Mouse (Mus musculus) liver, embryonic 11.5 days (tissue): ENCODE data around the gene Pus1. TPM values are rescaled to one million over a fixed set of nuclear protein-coding genes. Genes with fewer than 3 reads are reported as not detected.

Experiments
- ATAC-seq: fragments of 200-750 bp; cut with Nextera tagmentation; replicated peaks from 2 replicates; pipeline ENCODE4 v1.8.0; 2017; ENCODE audit warnings: moderate number of reproducible peaks, mild to moderate bottlenecking, moderate TSS enrichment, moderate library complexity; ENCODE audit not compliant: low FRiP score
- DNase-seq: peaks from one replicate; pipeline ENCODE4 v3.0.0-alpha.2; 2017; ENCODE audit warnings: low spot score
- H3K27ac ChIP-seq: fragments of 300-500 bp; sonication (generic); 2 replicates; pipeline ENCODE4 v1.5.1; 2014; ENCODE audit warnings: mild to moderate bottlenecking, low read depth, low read length, control low read depth
- H3K27me3 ChIP-seq: fragments of 300-500 bp; sonication (generic); replicated peaks from 2 replicates; pipeline ENCODE4 v1.6.1; 2014; ENCODE audit warnings: low read length, mixed read lengths; ENCODE audit not compliant: control insufficient read depth, insufficient read depth
- H3K36me3 ChIP-seq: fragments of 300-500 bp; sonication (generic); 2 replicates; pipeline ENCODE4 v1.6.1; 2014; ENCODE audit warnings: mild to moderate bottlenecking, low read length, moderate library complexity, mixed read lengths; ENCODE audit not compliant: control insufficient read depth, insufficient read depth
- H3K4me1 ChIP-seq: fragments of 300-500 bp; sonication (generic); replicated peaks from 2 replicates; pipeline ENCODE4 v1.6.1; 2014; ENCODE audit warnings: low read length, mixed read lengths; ENCODE audit not compliant: control insufficient read depth, insufficient read depth
- H3K4me2 ChIP-seq: fragments of 300-500 bp; sonication (generic); 2 replicates; pipeline ENCODE4 v1.6.1; 2014; ENCODE audit warnings: mild to moderate bottlenecking, control low read depth, moderate library complexity
- H3K4me3 ChIP-seq: fragments of 300-500 bp; sonication (generic); 2 replicates; pipeline ENCODE4 v1.5.1; 2014; ENCODE audit warnings: low read depth, low read length, control low read depth
- H3K9ac ChIP-seq: fragments of 300-500 bp; sonication (generic); 2 replicates; pipeline ENCODE4 v1.6.1; 2014; ENCODE audit warnings: low read depth, low read length, control low read depth
- H3K9me3 ChIP-seq: fragments of 300-500 bp; sonication (generic); 2 replicates; pipeline ENCODE4 v1.6.1; 2016; ENCODE audit warnings: low read length, inconsistent platforms, mixed read lengths; ENCODE audit not compliant: control insufficient read depth
- WGBS: fragments of 180-500 bp; shearing (Covaris S2); extraction: QIAGEN DNeasy Blood & Tissue Kit; methylation state at CpG from one replicate; pipeline ENCODE4 v1.1.7; 2014; 5-methylcytosine and 5-hydroxymethylcytosine counted together
- polyA plus RNA-seq: library from polyadenylated mRNA; unstranded; fragments of >200 nt; fragmentation: Nextera tagmentation; extraction: Ambion mirVana; gene quantifications from 2 replicates; pipeline ENCODE4 v1.2.1, GENCODE M21; 2014

The Pus1 gene
- polyA plus RNA-seq, 1 experiment from 2014 or later = 54.3 TPM

DNA sequence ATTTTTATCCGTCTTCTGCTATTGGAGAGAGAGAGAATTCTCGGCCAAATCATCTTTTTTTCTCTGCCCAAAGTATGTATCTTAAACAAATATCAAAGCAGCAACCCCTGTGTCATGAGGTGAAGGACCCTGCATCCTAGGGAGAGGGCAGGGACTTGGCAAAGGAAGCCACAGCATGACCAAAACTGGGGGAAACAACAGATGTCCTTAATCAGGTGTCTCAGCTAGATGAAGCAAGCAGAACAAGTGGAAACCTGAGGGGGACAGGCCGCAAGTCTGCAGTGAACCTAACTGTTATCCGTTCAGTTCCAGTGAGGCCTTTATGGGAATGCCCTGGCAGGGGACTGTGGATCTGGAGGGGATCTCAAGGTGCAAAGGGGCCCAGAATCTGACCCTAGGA is 27.0 kb upstream of the Pus1 start:
- DNase-seq = no peak
- WGBS = 82% methylated on average over 4 of the region's 4 CpGs
- Histone ChIP-seq H3K36me3 (no peaks in the 10 kb centered on the region; the same call in 1 of the 2 replicates), H3K4me1 (peaks cover 46% of the 10 kb centered on the region), H3K9ac (peak overlapping the region; percentile 92), H3K4me3 (peak overlapping the region; percentile 93), H3K27ac (peak overlapping the region; percentile 67), H3K27me3 (no peaks in the 10 kb centered on the region), H3K4me2 (peak overlapping the region; percentile 99), H3K9me3 (no peaks in the 10 kb centered on the region)
- no peak for ATAC-seq

DNA sequence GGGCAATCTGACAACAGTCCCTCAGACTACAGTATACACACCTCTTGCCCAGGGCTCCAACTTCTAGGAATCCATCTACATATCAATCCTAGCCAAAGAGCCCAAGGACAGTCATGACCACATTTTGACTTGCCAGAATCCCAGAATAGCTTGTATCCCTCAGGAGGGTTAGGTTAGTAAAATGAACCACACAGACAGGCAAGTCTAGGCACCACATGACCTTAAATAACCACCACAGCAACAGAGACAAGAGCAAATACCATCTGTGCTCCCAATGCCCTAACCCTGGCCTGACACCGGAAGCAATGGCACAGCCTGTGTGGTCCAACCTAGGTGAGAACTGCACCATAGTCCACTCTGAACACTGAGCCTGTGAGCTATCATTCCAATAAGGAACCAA is 26.2 kb upstream of the Pus1 start:
- H3K27ac ChIP-seq = no peak overlapping the region
- H3K36me3 ChIP-seq = no peaks in the 10 kb centered on the region; the same call in 1 of the 2 replicates
- WGBS = 92% methylated on average over 1 of the region's 1 CpGs
- no peak for DNase-seq
- no peak overlapping the region for H3K4me2 ChIP-seq
- no peak overlapping the region for H3K9ac ChIP-seq
- no peaks in the 10 kb centered on the region for H3K9me3 ChIP-seq
- no peaks in the 10 kb centered on the region for H3K27me3 ChIP-seq
- H3K4me1 ChIP-seq = peaks cover 48% of the 10 kb centered on the region
- ATAC-seq = no peak
- no peak overlapping the region for H3K4me3 ChIP-seq

GRCm38 (mm10) chr5:110806154-110806553 is 25.7 kb upstream of the Pus1 start:
- ATAC-seq = no peak
- H3K4me3 ChIP-seq = no peak overlapping the region
- no peaks in the 10 kb centered on the region for H3K27me3 ChIP-seq
- no peak overlapping the region for H3K9ac ChIP-seq
- H3K4me1 ChIP-seq = peaks cover 48% of the 10 kb centered on the region
- no peak overlapping the region for H3K27ac ChIP-seq
- H3K9me3 ChIP-seq = no peaks in the 10 kb centered on the region
- no peaks in the 10 kb centered on the region; the same call in 1 of the 2 replicates for H3K36me3 ChIP-seq
- WGBS = 85% methylated on average over 4 of the region's 4 CpGs
- DNase-seq = no peak
- H3K4me2 ChIP-seq = no peak overlapping the region

- Histone ChIP-seq H3K4me1 (peaks cover 46% of the 10 kb centered on the region), H3K4me2 (peak overlapping the region; percentile 43), H3K27ac (peak overlapping the region; percentile 57), H3K4me3 (0 out of 2 replicates have a peak overlapping the region, but pooled peaks have one; percentile 11), H3K36me3 (no peaks in the 10 kb centered on the region; the same call in none of the 2 replicates), H3K27me3 (no peaks in the 10 kb centered on the region), H3K9ac (no peak overlapping the region), H3K9me3 (no peaks in the 10 kb centered on the region)
- ATAC-seq (peak; percentile 40), DNase-seq (no peak)
- WGBS = 66% methylated on average over 7 of the region's 7 CpGs
Observed at GRCm38 (mm10) chr5:110804012-110804743, 23.7 kb upstream of the Pus1 start.

DNA sequence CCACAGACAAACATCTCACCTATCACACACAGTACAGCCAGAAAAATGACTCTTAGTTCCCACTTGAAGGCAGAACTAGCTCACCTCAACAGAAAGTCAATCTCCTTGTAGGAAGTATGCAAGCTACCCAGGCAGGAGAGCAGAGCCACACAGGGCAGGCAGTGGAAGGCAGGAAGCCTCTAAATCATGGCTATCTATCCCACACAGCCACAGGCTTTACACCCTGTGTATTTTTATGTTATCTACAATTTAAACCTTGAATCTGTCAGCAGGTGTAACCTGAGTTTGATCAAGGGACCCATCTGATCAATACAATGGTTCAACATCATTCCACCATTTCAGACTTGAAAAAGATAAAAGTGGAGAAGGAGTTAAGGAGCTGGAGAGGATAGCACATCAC is 22.4 kb upstream of the Pus1 start:
- Histone ChIP-seq H3K27ac (no peak overlapping the region), H3K9me3 (no peaks in the 10 kb centered on the region), H3K4me3 (no peak overlapping the region), H3K9ac (no peak overlapping the region), H3K27me3 (no peaks in the 10 kb centered on the region), H3K4me2 (no peak overlapping the region), H3K36me3 (peaks cover 3% of the 10 kb centered on the region), H3K4me1 (peaks cover 34% of the 10 kb centered on the region)
- DNase-seq (no peak), ATAC-seq (no peak)

DNA sequence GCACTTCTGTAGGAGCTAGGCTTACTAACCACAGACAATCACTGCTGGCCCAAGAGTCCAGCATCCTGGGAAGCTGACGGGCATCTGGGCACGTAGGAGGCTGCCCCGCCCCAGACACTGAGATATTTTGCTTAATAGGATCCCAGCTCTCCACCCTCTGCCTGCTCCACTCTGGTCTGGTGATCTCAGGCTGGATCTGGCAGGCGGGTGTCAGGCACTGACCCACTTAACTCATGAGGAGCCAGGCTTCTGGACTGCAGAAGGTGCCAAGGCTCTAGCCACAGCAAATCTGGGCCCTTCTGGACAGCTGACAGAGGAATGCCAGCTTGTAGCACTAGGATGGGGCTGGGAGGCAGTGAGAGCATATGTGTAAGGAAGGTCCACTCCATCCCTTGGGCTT is 21.7 kb upstream of the Pus1 start:
- Histone ChIP-seq H3K9me3 (no peaks in the 10 kb centered on the region), H3K4me1 (peaks cover 28% of the 10 kb centered on the region), H3K4me2 (no peak overlapping the region), H3K9ac (no peak overlapping the region), H3K27me3 (no peaks in the 10 kb centered on the region), H3K4me3 (no peak overlapping the region), H3K27ac (no peak overlapping the region), H3K36me3 (peaks cover 6% of the 10 kb centered on the region)
- ATAC-seq (no peak), DNase-seq (no peak)
- WGBS = 80% methylated on average over 4 of the region's 4 CpGs

GRCm38 (mm10) chr5:110801036-110801624 is 20.7 kb upstream of the Pus1 start:
- Histone ChIP-seq H3K9ac (no peak overlapping the region), H3K27ac (no peak overlapping the region), H3K4me3 (no peak overlapping the region), H3K9me3 (no peaks in the 10 kb centered on the region), H3K4me1 (peaks cover 22% of the 10 kb centered on the region), H3K4me2 (no peak overlapping the region), H3K36me3 (peaks cover 12% of the 10 kb centered on the region), H3K27me3 (no peaks in the 10 kb centered on the region)
- ATAC-seq = no peak
- no peak for DNase-seq
- 87% methylated on average over 3 of the region's 3 CpGs for WGBS

DNA sequence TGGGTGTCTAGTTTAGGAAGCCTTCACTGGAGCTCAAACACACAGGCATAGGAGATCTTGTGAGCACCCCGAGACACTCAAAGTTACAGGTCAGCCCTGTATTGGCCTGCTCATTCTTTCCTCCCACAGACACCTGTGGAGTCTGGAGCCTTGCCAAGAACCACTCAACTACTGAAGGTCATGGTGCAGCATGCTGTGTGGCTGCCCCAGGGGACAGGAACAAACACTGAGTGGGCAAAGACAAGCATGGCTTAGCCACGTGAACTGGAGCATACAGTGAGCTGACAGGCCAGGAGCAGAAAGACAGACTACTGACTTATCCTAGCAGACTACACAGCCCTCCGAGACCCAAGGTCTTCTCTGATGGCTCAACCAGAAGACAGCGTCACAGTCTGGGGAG is 17.2 kb upstream of the Pus1 start:
- no peak for DNase-seq
- H3K4me1 ChIP-seq = peaks cover 5% of the 10 kb centered on the region
- H3K27me3 ChIP-seq = no peaks in the 10 kb centered on the region
- WGBS = 76% methylated on average over 4 of the region's 4 CpGs
- H3K4me3 ChIP-seq = no peak overlapping the region
- no peak overlapping the region for H3K27ac ChIP-seq
- H3K36me3 ChIP-seq = peaks cover 27% of the 10 kb centered on the region
- no peaks in the 10 kb centered on the region for H3K9me3 ChIP-seq
- no peak overlapping the region for H3K9ac ChIP-seq
- ATAC-seq = no peak; the same call in 1 of the 2 replicates
- H3K4me2 ChIP-seq = no peak overlapping the region

DNA sequence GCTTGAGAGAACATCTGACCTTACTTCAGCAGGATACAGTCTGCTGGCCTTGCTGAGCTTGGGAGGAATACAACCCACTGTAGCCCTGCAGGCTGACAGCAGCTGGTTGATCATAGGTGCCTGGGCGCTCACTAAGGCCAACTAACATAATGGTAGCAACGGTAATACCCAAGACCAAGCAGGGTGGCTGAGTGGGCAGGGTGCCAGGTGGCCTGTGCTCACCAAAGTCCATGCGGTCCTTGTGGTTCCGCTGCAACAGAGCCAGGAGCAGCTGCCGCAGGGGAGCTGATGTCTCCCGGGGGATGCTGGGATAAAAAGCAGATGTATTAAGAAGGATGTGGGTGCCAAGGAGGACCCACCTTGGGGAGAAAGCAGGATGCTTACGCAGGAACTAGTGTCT is 13.9 kb upstream of the Pus1 start:
- ATAC-seq = no peak

More for the DNA sequence above, 13.9 kb upstream of the Pus1 start:
- H3K27me3 ChIP-seq = no peaks in the 10 kb centered on the region
- H3K27ac ChIP-seq = no peak overlapping the region
- no peak overlapping the region for H3K4me2 ChIP-seq
- no peaks in the 10 kb centered on the region for H3K9me3 ChIP-seq
- no peak overlapping the region for H3K9ac ChIP-seq
- H3K36me3 ChIP-seq = peaks cover 45% of the 10 kb centered on the region
- H3K4me1 ChIP-seq = no peaks in the 10 kb centered on the region
- no peak overlapping the region for H3K4me3 ChIP-seq
- DNase-seq = no peak
- WGBS = 94% methylated on average over 7 of the region's 7 CpGs
